Mouse (Mus musculus) natural killer cell, adult 2 months (primary cell): Measurements from ENCODE around the gene Maml2.
A peak's percentile ranks its signal among the peaks of the same experiment; 100 is the strongest.

Source experiments
- DNase-seq, 2 experiments: peaks; one replicate each; pipeline ENCODE4 v3.0.0; 2022; ENCODE audit warnings: low spot score in 2 of 2

The Maml2 gene

GRCm38 (mm10) chr9:13566154-13566885, 268.6 kb downstream of the Maml2 start:
- DNase-seq: no peak

DNA sequence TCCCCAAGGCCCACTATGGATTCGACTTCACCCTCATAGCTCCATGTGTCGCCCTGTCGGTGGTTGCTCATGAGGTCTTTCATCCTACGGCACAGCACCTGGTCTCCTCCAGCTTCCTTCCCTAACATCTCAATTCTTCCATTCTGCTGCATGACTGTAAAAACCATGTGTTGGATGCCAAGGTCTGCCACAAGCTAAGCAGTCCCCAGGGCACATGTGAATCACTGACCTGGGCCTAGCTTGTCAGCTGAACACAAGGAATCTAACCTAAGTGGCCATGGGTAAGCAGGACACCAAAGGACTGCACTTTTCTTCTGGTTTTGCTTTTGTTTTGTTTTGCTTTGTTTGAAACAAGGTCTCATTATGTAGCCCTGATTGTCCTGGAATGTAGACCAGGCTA, 271.3 kb downstream of the Maml2 start:
- no peak for DNase-seq

- DNase-seq: no peak
These were observed 275.1 kb downstream of the Maml2 start for GRCm38 (mm10) chr9:13572847-13573246.

- no peak for DNase-seq
These were observed 276.3 kb downstream of the Maml2 start for GRCm38 (mm10) chr9:13574059-13574458.

- DNase-seq: no peak
These were observed 277.2 kb downstream of the Maml2 start for GRCm38 (mm10) chr9:13574913-13575312.

- no peak for DNase-seq
These were observed 279.4 kb downstream of the Maml2 start for GRCm38 (mm10) chr9:13577150-13577549.

- no peak for DNase-seq
These were observed 283.4 kb downstream of the Maml2 start for GRCm38 (mm10) chr9:13581184-13581583.

GRCm38 (mm10) chr9:13583952-13584351, 286.2 kb downstream of the Maml2 start:
- no peak for DNase-seq

GRCm38 (mm10) chr9:13584435-13584834, 286.7 kb downstream of the Maml2 start:
- no peak for DNase-seq

- DNase-seq: peak; percentile 1 to 46
These were observed 289.6 kb downstream of the Maml2 start for GRCm38 (mm10) chr9:13587085-13587933.

DNA sequence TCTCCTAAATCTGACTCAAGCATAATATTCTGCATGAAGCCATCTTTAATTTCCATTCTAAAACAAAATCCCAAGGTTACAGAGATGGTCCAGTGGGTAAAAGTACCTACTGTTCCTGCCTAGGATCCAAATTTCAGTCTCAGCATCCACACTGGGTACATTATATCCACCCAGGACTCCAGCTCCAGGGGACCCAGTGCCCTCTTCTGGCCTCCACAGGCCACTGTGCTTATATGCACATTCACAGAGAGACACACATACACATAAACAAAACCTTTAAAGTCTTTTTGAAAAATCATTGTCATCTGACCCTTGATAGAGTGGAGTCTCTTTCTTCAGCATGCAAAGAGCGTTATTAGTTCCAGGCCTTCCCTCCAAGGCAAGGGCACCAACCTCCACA, 291.0 kb downstream of the Maml2 start:
- no peak for DNase-seq

- no peak for DNase-seq
These were observed 294.9 kb downstream of the Maml2 start for GRCm38 (mm10) chr9:13592701-13593100.

GRCm38 (mm10) chr9:13597736-13598135, 300.0 kb downstream of the Maml2 start:
- no peak for DNase-seq

DNA sequence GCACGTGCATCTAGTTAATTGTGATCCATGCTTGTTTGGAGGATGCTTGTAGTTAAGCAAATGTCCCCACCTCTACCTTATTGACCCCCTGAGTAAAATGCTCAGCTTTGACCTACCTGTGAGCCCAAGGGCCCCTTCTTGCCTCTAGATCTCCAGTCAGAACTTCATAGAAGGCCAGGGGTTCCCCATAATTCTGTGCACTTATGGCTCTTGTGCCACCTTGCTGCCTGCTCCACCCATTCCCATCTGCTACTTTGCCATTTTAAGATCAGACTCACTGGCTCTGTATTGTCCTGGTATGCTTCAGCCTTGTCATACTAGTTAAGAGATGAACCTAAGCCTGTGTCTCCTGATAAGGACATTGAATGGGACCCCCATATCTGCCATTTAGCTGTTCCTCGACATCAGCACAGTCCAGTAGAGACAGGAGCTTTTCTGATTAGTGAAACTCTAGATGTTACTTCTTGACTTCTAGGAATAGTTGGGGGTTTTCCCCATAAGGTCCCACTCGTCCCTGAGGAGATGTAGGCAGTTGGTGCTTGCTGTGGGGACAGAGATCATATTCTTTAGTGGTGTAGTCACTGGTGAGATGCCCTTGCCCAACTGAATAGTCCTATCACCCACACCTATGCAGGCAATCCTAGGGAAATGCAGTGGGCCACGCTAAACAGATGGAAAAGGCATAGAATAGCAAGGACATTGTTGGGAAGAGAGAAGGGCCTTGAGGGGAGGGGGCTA, 301.0 kb downstream of the Maml2 start:
- no peak for DNase-seq

GRCm38 (mm10) chr9:13599334-13599614, 301.5 kb downstream of the Maml2 start:
- no peak for DNase-seq

DNA sequence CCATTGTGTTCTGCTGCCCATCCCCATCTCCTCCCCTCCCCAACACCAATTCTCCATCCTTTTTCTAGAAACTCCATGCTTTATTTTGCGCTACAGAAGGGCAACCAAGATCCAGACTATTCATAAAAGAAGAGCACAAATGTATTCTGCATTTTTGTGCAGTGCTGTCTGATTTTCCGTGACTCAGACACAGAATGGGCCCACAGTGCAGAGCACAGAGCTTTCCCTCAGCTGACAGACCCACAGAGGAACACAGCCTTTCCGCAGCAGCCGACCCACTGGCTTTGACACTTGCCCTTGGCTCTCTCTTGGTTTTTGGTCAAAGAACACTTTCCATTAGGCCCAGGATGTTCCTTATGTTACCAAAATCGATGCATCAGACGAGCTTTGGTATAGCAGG, 302.0 kb downstream of the Maml2 start:
- DNase-seq: no peak

GRCm38 (mm10) chr9:13601729-13602128, 304.0 kb downstream of the Maml2 start:
- DNase-seq: no peak

DNA sequence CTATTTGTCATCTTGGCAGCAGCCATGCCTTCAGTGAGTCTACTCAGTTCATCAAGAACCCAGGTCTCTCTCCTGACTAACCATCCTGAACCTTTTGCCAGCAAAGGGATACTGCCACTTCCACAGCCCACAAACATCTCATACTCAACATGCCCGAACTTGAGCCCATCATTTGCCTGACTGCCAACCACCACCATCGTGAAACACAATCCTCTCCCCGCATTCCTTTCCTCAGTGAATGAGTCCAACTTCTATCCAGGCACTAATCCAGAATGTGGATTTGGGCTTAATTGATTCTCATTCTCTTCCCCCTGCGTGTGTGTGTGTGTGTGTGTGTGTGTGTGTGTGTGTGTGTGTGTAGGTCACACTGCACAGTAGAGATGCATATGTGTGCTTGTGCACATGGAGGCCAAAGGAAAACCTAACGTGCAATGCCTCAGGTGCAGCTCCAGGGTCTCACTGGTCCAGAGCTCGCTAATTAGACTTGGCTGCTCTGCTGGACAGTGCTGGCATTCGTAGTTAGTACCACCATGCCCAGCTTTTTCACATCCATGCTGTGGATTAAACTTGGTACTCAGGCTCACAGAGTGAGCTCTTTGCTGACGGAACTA, 305.9 kb downstream of the Maml2 start:
- no peak for DNase-seq

- DNase-seq: no peak
These were observed 309.9 kb downstream of the Maml2 start for GRCm38 (mm10) chr9:13607609-13608185.

GRCm38 (mm10) chr9:13608532-13609071, 310.8 kb downstream of the Maml2 start:
- DNase-seq: no peak

- DNase-seq: no peak
These were observed 313.8 kb downstream of the Maml2 start for GRCm38 (mm10) chr9:13611561-13611960.

GRCm38 (mm10) chr9:13612371-13612770, 314.6 kb downstream of the Maml2 start:
- no peak for DNase-seq
